Mouse (Mus musculus): ENCODE results near the gene Gga1. TPM values are rescaled to one million over a fixed set of nuclear protein-coding genes. Genes with fewer than 3 reads are reported as not detected.
A peak's percentile ranks its signal among the peaks of the same experiment; 100 is the strongest.

The Gga1 gene
- 10 to 100 TPM; 41.8 to 44.9 (median 43.5) TPM for total RNA-seq (2022)

- peak; percentile 90 to 91 for DNase-seq (ENCODE audit: low spot score in 2 of 2)
Observed at GRCm38 (mm10) chr15:78876991-78877809, at the start of gene Gga1. Gene Gga1, plus strand, starts transcription at chr15:78877190.

GRCm38 (mm10) chr15:78828315-78828714, 48.7 kb upstream of the Gga1 start:
- DNase-seq (ENCODE audit: low spot score in 2 of 2): no peak

DNA sequence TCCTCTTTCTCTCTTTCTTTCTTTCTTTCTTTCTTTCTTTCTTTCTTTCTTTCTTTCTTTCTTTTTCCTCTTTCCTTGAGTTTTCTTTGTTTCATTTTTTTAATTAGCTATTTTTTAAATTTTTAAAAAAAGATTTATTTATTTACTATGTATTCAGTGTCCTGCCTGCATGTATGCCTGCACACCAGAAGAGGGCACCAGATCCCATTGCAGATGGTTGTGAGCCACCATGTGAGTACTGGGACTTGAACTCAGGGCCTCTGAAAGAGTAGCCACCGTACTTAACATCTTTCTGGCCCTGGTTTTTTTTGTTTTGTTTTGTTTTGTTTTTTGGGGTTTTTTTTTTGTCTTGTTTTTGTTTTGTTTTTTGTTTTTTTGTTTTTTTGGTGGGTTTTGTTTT, 47.4 kb upstream of the Gga1 start:
- DNase-seq (ENCODE audit: low spot score in 2 of 2): no peak

GRCm38 (mm10) chr15:78830742-78831719, 46.0 kb upstream of the Gga1 start:
- DNase-seq (ENCODE audit: low spot score in 2 of 2): no peak

- no peak for DNase-seq (ENCODE audit: low spot score in 2 of 2)
Observed at GRCm38 (mm10) chr15:78831720-78832657, 45.0 kb upstream of the Gga1 start.

DNA sequence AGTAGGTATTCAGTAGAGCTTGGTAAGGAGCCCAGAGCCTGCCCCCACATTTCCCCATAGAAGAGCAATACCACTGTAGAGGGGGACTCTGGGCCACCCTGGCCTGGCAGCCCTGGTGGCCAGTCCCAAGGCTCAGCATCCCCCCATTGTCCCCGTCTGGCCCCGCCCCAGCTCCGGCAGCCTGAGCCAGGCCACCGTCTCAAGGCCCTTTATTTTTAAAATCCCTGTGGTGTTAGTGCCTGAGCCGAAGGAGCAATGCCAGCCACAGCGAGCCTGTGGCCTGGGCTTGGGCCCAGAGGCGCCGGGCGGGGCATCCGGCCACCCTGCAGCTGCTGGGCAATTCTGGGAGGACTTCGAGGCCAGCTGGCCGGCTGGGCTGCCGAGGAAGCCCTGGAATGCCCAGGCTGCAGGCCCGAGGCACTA, 44.3 kb upstream of the Gga1 start:
- peak; percentile 78 to 90 for DNase-seq (ENCODE audit: low spot score in 2 of 2)

DNA sequence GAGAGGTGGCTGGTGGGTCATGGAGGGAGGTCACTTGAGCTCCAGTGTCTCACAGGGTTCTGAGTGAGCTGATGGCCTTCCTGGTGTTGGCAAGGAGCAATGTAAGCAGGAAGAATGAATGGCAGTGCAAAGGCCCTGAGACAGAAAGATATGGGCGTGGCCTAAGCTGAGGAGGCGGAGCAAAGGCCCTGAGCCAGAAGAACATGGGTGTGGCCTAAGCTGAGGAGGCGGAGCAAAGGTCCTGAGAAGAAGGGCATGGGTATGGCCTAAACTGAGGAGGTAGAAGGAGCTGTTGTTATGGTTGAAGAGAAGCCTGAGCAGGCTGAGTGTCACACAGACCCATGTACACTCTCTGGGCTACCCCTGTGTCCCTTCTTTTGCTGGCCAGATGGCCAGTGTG, 43.4 kb upstream of the Gga1 start:
- no peak for DNase-seq (ENCODE audit: low spot score in 2 of 2)

DNA sequence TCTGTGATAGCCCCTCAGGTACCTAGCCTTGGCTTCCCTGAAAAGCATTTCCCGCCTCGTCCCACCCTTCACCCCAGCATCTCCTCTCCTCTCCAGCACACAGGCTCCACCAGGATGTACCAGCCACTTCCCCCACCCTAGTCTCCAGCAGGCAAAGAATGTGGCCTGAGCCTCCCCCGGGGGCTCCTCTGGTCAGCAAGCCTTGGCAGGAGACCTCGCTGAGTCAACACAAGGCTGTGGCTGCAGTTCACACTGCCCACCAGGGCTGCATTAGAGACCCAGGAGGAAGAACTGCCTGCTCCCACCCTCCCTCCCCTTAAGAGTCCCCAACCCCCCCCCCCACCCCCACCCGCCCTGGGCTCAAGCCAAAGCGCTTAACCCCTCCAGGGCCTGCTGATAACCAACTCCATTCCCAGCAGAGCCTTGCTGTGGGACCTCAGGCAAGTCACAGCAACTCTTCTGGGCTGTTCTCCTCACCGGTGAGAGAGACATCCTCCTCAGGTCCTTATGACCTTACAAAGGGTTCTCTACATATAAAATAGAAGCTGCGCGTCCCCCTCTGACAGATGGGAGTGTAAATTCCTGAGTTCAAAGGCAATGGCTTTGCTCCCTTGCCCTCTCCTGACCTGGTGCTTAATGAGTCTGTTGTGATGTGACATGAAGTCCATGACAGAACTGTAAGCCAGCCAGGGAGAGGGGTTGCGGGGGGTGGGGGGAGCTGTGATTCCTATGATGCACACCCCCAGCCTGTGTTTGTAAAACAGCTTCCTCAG, 42.6 kb upstream of the Gga1 start:
- DNase-seq (ENCODE audit: low spot score in 2 of 2): no peak

DNA sequence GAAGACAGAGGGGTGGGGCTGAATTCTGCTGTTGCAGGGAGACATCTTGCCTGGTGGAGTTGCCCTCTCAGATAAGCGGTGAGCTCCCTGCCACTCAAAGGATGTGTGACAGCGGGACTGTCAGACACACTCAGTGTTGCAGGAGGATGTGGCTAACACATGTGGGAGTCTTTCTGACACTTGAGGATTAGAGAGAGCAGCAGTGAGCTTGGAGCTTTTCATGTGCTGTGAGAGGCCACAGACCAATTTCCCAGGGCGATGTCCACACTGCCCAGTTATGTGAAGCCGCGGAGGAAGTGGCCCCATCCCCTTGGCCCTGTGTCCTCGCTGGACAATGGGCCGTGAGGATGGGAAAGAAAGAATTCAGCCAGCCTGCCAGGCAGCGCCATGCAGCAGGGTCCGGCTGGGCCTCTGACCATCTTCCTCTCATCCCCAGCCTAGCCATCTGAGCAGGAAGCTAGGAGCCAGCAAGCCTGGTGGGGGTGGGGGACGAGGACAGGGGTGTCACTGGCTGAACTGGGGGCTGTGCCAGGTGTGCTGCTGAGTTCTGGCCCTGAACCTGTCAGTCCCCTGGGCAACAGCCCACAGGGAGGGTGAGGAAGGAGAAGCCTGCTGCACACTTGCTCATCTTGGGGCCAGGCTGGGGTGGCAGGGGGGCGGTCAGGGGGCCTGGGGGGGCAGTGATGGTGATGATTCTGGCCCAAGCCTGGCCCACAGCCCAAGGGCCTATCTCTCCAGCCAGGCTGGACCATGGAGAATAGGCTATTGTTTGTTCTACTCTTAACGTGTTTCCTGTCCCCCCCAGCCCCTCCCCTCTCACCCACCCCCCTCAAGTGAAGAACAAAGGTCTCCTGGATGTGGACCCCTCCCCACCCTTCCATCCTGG, 41.5 kb upstream of the Gga1 start:
- DNase-seq (ENCODE audit: low spot score in 2 of 2): peak in 1 of 2 experiments; percentile 37

GRCm38 (mm10) chr15:78836086-78836621, 40.8 kb upstream of the Gga1 start:
- DNase-seq (ENCODE audit: low spot score in 2 of 2): peak in 1 of 2 experiments; percentile 41

- DNase-seq (ENCODE audit: low spot score in 2 of 2): no peak
Observed at GRCm38 (mm10) chr15:78839744-78840143, 37.2 kb upstream of the Gga1 start.

- DNase-seq (ENCODE audit: low spot score in 2 of 2): no peak
Observed at GRCm38 (mm10) chr15:78840241-78840640, 36.7 kb upstream of the Gga1 start.

- DNase-seq (ENCODE audit: low spot score in 2 of 2): no peak
Observed at GRCm38 (mm10) chr15:78840751-78841150, 36.2 kb upstream of the Gga1 start.

DNA sequence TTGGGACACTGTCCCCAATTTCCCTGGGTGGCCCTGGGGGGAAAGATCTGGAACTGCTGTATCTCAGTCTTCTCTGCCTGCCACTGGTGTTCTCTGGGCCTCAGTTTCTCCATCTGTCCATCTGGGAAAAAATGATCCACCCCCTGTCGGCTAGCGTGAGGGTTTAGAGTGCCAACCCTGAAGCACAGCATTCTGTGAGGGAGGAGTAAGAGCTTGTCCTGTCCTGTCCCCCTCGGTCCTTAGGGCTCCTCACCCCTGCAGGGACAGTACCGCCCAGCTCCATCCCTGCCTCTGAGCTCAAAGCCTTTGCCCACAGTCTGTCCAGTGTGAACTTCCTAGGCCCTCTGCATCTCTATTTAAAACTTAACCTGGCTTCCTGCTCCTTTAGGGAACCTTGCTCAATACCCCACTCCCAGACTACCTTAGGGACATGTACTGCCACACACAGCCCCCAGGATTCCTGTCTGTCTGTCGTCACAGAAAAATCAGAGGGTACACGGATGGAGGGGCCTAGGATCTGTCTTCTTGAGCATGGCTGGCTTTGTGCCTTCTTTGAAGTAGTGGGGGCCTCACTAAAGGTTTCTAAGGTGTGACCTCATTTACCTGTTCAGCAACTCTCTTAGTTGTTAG, 35.7 kb upstream of the Gga1 start:
- DNase-seq (ENCODE audit: low spot score in 2 of 2): no peak

- peak in 1 of 2 experiments; percentile 58 for DNase-seq (ENCODE audit: low spot score in 2 of 2)
Observed at GRCm38 (mm10) chr15:78842371-78843163, 34.4 kb upstream of the Gga1 start, which contains the start of gene Cdc42ep1. Gene Cdc42ep1, plus strand, starts transcription at chr15:78842624.

DNA sequence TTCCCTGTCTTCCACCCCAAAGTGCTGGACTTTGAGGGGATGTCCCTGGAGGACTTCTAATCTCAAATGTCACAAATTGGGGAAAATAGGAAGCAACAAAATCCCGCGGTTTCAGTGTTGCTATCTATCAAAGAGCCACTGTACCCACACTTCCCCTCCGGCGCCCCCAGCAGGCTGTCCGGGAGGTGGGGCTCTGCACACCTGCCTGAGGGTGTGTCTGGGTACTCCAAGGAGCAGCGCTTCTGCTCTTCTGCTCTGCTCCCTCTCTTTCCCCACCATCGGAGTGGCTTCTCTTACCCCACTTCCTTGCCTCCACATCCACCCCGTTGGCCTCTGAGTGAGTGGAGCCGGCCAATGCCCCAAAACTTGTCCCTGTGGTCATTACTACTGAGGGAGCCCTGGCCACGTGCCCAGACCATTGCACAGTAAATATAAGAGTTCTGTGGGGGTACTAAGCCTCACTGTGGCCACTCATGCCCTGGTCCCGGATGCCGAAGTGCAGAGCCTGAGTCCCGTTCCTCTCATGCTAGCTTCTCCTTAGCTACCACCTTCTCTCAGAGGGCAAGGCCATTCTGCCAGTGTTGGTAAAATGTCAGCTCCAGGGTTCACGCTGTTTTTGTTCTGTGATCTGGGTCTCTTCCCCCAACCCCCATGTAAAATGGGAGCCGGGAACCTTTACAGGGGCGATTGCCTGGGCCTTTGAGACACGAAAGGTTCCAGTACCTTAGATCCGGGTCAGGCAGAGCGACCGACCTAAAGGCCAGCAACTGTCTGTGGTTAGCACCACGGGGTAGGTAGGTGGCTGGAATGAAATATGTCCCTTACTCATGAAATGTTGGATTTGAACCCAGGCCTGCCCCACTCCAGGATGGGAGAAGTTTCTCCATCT, 33.2 kb upstream of the Gga1 start:
- DNase-seq (ENCODE audit: low spot score in 2 of 2): no peak
